Mouse (Mus musculus) embryo, embryonic 11.5 days (tissue): ENCODE measurements around the gene Ddrgk1.
"Not testable (repeated sequence)": the region's sequence is repeated elsewhere in the genome, so short reads cannot be mapped to it uniquely, and the experiment has no call there.

Experiments
- DNase-seq: peaks from one replicate; pipeline ENCODE4 v3.0.0-alpha.2; 2012; ENCODE audit warnings: low read depth, low spot score

Gene Ddrgk1

DNA sequence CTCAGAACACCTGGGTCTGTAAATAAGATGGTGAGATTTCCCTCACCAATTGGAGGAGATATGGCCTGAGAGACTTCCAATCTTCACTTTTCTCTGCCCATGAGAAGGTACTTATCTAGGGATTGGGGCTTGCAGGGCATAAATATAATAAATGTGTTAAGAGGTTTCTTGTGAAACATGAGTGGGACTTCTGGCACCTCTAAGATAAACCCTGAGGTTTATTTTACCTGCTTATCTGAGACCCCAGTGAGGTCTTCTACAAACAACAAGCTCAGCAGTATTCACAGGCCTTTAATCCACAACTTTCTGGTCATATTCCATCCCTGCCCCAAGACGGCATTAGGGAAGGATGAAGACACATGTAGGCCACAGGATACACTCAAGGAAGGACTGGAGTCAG is 10.7 kb downstream of the Ddrgk1 start:
- no peak for DNase-seq

DNA sequence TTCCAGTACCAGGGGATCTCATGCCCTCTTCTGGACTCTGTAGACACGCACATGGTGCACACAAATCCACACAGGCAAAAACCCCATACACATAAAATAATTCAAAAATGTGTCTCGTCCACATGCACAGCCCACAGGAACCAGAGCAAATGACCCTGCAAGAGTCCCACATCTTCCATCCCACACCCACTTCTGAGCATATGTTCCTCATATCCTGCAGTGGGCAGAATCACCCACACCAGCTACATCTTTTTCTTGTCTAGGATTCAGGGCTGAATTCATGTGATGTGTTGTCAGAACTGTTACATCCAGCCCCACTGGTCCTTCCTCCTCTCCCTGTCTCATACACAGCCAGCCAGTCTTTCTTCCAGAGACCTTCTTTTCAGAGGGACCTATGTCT is 11.2 kb downstream of the Ddrgk1 start:
- no peak for DNase-seq

DNA sequence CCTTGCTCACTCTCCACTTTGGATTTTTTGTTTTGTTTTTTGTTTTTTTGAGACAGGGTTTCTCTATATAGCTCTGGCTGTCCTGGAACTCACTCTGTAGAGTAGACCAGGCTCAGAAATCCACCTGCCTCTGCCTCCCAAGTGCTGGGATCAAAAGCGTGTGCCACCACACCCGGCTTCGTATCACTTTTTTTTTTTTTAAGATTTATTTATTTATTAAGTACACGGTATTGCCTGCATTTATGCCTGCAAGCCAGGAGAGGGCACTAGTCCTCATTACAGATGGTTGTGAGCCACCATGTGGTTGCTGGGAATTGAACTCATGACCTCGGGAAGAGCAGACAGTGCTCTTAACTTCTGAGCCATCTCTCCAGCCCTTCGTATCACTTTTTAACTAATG is 15.4 kb downstream of the Ddrgk1 start:
- DNase-seq: not testable (repeated sequence)

DNA sequence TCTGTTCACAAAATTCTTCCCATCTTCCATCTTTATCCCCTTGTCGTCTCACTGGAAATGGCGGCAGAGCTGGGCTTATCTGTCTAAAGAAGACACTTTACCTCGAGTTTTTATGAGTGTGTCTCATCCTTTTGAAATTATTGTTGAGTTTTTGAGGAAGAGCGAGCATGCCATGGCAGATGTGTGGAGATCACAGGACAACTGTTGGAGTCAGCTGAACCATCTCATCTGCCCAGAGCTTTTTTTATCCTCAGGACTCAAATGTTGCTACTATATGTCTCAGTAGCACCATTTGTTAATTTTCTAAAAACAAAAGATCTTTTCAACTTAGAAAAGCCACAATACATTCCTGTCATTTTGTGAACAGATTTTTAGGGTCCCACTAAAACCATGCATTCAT is 19.3 kb downstream of the Ddrgk1 start:
- no peak for DNase-seq

DNA sequence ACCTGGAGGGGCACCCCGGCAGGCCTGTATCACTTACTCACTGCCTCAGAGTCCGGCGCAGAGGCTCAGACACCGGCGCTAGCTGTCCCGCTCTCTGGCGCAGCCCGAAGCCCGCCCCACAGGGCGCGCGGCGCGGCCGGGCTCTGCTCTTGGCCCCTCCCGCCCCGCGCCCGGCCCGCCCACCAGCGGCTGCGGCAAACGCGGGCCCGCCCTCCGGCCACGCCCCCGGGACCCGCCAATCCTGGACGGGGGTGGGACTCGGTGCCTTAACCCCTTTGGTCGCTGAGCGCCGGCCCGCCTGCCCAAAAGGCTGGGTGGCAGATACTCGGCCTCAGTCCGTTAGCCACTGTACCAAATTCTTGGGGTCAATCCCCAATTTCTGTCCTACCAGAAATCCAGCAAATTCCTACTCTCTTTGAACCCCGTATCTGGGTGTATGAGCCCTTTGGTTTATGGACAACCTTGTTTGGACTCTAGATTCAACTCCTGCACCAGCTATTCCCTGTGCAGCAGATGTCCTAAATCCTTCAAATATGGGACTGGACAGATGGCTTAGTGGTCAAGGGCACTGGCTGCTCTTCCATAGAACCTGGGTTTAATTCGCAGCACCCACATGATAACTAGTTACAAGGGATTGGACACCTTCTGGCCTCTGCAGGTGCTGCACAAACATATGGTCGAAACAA is 21.6 kb downstream of the Ddrgk1 start, which contains the start of gene Lzts3:
TSS of gene Lzts3 (minus strand) at position 120 of the 686 bp plus-strand sequence.
- DNase-seq: peak; percentile 82

DNA sequence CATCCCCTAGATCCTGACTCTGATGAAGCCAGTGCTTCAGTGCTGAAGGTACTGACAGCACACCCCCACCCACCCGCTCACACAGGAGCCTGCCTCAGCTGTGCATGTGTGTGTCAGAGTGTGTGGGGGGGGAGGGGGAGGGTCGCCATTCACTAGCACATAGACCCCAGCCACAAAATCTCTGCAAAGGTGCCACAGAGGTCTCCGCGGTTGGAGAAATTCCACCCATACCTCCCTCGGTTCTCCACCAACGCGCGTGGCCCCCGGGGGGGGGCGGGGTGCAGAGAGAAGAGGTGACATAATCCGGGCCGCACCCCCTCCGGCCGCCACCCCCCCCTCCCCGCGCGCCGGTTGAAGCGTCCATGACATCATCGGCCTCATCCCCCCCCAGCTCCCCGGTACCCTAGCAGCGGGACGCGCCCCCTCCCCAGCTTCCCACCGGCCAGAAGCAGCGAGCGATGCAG is 22.2 kb downstream of the Ddrgk1 start:
- no peak for DNase-seq

DNA sequence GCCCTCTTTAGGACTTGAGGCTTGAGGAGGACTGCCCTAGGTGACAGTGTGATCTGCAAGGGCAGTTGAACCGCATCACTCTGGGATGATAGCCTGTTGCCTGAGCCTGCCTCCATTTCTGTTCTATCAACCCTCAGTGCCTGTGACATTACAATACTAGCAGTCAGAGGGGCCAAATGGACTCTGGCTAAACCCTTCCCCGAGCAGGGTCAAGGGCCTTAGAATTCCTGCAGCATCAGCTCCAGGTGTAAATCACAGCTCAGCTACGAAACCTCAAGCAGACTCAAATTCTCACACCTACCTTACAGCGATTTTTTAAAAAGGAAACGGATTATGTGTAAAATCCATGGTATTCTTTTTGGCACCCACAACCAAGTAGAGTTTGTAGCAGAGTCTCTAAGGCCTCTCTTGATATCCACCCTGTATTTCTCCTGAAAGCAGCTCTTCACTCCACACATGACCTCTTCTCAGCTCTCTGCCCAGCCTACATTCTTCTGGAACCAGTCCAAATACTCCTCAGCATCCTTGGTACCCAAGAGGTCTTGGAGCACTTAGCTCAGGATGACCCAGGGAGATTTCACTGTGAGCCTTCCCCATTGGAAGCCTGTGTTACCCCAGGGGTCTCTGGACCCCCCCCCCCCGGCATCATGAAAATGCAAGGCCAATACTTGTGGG is 23.0 kb downstream of the Ddrgk1 start:
- DNase-seq: no peak

DNA sequence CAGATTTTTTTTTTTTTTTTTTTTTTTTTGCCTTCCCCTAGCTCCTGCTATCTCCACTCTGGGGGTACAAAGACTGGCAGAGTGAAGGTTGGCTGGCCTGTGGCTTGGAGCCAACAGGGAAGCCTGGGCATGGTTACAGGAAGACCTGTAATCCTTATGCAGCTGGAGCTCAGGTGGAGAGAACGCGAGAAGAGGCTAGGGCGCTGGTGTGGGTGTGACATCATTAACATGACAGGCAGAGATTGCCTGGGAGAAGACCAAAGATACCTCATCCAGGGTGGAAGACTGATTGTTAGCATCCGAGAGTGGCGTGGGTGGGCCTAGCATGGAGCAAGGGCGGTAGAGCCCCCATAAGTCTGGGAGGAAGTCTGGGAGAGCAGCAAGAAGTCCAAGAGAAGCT is 25.2 kb downstream of the Ddrgk1 start:
- no peak for DNase-seq

DNA sequence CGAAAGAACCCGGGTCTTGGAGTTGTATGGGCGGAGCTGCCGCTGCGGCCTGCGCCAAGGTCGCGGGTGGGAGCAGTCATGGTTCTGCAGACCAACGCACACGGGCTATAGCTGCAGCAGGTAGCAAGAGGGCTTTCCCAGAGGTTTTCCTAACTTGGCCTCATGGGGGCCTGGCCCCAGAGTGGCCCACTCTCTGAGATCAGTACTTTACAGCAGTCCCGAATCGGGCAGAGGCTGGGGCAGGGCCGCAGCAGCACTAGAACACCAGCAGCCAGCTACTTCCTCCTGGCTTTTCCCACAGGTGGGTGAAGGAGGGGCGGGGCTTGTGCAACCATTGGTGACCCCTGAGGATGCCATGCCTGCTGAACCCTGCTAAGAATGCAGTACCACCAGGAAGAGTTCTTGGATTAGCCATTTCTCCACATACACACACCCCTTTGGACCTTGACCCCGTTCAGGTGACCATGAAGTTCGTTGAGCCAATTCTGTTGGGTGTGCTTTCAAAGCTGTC is 26.3 kb downstream of the Ddrgk1 start:
- no peak for DNase-seq

DNA sequence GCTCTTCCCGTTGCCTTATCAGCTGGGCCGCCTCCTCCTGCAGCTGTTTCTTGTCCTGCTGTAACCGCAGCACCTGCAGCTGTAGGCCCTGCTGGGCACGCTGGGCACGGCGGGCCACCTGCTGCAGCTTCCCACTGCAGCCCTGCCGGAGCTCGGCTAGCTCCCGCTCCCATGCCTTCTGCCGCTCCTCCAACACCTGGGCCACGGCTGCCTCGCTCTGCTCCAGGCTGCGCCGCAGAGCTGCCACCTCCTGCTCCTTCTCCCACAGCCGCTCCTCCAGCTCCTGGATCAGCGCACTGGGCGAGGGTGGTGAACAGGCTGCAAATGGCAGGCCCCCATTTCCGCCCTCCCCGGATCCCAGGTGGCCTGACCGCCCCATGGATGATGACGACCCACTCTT is 28.6 kb downstream of the Ddrgk1 start:
- no peak for DNase-seq

DNA sequence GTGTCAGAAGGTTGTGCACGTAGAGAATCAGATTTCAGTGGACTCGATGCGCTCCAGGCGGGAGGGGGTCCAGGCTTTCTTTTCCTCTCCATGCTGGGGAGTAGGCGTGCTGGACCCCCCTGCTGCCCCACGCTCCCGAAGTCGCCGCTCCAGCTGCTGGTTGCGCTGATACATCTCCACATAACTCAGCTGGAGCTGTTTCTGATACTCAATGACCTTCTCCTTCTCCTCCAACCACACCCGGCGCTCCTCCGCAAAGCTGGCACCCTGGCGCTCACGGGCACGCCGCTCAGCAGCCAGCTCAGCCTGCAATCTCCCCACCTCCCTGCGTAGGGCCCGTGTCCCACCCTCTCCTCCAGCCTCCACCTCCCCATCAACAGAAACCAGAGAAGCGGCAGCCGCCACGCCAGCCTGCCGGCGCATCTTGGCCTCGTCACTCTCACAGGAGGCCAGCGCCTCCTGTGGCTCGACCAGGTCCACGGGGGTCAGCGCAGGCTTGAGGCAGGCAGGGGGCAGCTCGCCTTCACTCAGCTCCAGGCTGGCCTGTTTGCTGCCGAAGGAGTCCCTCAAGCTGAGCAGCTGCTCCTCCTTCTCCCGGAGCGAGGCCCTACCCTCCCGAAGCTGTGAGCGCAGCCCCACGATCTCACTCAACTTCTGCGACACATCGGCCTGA is 29.6 kb downstream of the Ddrgk1 start:
- DNase-seq: no peak

DNA sequence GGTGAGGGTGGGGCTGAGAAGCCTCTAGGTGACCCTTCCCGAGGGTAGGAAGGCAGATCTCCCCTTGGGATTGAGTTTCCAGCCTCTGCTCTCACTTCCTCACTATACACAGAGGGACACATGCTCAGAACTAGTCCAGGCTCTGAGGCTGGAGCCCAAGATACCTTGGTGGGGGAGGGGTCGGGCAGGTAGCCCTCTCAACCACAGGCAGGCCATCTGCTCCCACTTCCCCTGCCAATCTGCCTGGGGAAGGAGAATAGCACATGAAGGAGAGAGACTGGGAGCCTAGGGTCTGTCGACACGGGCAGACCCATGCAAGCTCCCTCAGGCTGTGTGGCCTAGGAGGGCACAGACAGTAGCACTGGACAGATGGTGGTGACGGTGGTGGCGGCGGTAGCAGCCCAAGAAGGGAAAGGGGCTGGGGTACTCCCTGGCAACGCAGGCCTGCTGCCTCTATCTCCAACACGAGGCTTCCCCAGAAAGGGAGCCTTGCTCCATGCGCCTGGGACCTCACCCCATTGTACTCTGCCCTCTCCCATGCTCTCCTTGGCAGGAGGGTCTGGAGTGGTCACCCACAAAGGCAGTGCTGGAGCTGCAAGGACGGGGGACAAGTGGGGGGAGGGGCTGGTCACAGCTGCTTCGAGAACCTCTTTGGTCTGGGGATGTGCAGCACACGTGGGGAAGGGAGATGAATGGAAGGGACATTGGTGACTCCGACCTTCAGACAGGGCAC is 30.3 kb downstream of the Ddrgk1 start:
- no peak for DNase-seq

DNA sequence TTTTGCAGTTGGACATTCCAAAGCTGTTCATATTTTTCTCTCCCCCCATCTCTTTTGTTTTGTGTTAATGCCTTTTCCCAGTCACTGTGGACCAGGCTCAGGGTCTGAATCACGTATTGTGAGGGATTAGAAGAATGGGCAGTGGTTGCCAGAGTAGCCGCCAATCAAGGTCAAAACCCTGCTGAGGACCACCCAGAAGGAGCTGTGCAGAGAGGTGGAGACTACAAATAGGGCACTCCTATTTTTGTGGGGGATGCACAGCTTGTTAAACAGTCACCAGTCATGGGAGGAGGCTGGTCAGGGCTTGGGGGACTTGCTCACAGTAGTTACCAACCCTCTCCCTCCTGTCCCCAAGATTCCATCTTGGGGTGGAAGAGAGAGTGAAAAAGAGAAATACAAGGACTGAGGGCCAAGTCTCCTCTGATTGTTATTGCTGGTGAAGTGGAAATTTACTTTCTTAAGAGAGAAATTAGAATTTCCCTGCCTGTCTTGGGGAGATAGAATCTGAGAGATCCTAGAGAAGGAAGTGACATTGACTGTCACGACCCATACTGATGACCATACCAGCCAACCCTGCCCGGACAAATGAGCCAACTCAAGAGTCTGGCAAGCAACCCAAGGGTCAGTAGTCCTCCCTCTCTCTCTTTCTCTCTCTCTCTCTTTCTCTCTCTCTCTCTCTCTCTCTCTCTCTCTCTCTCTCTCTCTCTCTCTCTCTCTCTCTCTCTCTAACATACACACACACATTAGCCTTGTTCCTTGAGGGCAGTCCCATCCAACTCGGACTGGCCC is 31.4 kb downstream of the Ddrgk1 start:
- DNase-seq: no peak

DNA sequence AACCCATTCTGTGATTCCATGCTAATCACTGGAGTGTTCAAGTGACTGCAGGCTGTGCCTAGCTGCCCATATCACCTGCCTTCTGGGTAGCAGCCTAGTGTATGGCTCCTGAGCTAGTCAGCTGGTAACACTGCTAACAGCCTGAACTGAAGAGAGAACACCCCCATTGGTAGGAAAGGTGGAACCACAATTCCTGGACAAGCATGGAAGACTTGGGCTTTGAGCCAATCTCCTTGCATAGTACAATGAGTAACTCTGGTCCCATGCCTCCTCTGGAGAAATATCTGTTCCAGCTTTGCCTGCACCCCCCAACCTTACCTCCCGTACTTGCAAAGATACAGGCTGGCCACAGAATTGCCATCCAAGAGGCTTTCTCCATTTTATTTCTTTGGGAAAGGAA is 32.0 kb downstream of the Ddrgk1 start:
- no peak for DNase-seq

DNA sequence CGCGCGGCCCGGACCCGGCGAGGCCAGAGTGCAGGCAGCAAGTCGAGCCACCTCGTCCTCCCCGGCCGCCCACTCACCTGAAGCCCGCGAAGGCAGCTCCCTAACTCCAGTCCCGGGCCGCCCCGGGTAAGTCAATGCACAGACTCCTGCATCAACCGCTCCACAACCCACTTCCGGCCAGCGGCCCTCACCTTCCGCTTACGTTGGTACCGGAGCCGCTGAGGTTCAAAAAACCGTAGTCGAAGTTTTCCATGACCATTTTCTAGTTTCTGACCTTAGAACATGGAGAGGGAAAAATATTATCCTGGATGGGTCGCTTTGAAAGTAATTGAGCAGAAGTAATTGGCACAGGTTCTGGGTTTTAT is 34.6 kb downstream of the Ddrgk1 start, which contains the start of the genes Fastkd5 and Ubox5:
TSS of gene Fastkd5 (minus strand) at position 189 of the 365 bp plus-strand sequence.
TSS of gene Ubox5 (minus strand) at position 200 of the 365 bp plus-strand sequence.
- DNase-seq: peak; percentile 76

DNA sequence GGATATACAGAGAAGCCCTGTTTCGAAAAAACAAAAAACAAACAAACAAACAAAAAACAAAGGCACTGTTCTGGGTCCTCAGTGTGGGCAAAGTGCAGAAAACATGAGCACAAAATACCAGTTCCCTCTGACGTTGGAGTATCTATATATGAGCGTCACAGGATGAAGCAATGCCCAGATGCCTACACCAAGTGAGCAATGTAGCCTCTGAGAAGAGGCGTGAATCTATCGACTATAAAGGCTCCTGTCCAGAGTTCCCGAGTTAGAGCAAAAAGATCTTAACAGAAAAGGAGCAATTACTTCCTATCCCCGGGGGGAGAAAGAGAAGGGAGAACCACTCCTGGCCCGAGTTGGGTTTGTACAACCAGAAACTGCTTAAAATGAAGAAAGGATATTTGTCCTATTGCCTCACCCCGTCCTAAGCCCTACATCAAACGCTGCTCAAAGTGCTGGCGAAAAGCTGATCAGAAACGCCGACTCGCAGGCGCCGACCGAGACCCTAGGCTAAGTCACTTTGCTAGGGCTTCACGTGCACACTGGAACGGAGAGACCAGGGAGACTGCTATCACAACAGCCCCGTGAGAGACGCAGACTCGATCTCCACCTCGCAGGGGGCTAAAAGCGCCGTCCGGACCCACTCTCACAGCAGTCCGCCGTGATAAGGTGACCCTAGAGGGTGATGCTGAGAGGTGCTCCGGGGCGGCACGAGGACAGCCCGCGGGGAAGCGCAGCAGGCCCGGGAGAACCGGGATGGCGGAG is 35.2 kb downstream of the Ddrgk1 start:
- no peak for DNase-seq

DNA sequence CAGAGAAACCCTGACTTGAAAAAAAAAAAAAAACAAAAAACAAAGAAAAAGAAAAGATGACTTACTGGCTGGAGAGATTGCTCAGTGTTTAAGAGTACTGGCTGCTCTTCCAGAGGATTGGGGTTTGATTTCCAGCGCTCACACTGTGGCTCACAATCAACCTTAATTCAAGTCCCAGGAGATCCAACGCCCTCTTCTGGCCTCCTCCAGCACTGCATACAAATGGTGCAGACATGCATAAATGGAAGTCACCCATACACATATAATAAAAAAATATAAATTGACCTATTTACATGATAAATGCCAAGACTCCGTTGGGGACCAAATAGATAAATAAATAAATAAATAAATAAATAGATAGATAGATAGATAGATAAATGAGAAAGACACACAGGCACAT is 36.0 kb downstream of the Ddrgk1 start:
- no peak for DNase-seq

DNA sequence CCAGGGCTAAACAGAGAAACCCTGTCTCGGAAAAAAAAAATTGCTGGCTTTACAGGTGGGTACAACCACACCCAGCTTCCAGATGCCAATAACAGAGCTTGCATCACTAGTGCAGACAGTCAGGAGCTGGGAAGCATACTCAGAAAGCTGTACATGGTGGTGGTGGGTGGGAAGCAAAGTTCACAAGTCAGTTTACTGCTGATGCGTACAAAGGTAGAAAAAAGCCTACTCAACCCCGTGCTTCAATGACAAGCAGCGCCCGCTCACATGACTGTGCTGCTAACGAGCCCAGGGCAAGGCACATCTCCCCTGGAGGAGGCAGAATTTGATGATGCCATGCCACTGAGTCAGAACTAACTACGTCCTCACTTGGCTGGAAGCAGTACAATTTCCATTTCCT is 45.5 kb downstream of the Ddrgk1 start:
- no peak for DNase-seq

DNA sequence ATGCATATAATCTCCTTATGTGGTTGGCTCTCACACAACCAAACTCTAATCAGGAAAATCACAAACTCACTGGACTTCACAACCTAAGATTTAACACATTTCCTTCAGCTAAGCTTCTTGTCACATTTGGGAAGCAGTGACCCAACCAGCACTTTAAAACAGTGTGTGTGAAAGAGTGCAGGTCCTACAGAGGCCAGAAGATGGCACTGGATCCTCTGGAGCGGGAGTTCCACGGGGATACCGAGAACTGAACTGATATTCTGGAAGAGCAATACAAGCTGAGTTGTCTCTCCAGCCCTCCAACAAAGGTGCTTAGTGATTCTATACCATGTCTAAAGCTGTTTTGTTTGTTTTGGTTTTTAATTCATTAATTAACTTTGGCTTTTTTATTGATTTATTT is 51.4 kb downstream of the Ddrgk1 start:
- DNase-seq: no peak
